In genomic region chr16:42872101-42872500, GRCm38 (mm10) we compare ENCODE assay signal across 15 mouse cellular contexts.
"Had no signal": no experiment of that assay in that cellular context is flagged by ENCODE, and none has a peak within 500 bp of the region (broad histone marks: within the 10 kb centered on the region; RNA-seq: fewer than 3 reads in every experiment).

No protein-coding gene starts in this region.

- H3K9ac ChIP-seq: liver, embryonic 13.5 days; liver, postnatal 0 days; lung, embryonic 15.5 days; neural tube, embryonic 12.5 days had no signal

- H3K27ac ChIP-seq: kidney, postnatal 0 days; layer of hippocampus, adult 2 months; liver, embryonic 13.5 days; lung, embryonic 15.5 days; midbrain, embryonic 10.5 days; neural tube, embryonic 12.5 days had no signal

- H3K4me3 ChIP-seq: layer of hippocampus, adult 2 months; liver, embryonic 13.5 days; lung, embryonic 15.5 days; midbrain, embryonic 10.5 days; neural tube, embryonic 12.5 days had no signal

- DNase-seq: kidney, adult 11 months; kidney, adult 9 months; kidney, postnatal 4 days; liver; liver, embryonic 13.5 days; liver, postnatal 0 days; lung, postnatal 4 days; midbrain, embryonic 14.5 days; thymus, adult 18-20 months; thymus, postnatal 14 days had no signal

- ATAC-seq: liver, postnatal 0 days had no signal

- H3K4me2 ChIP-seq: liver, embryonic 13.5 days; lung, embryonic 15.5 days; neural tube, embryonic 12.5 days had no signal

- H3K36me3 ChIP-seq: liver, embryonic 13.5 days; lung, embryonic 15.5 days; midbrain, embryonic 10.5 days; neural tube, embryonic 12.5 days had no signal

- H3K4me1 ChIP-seq: lung, embryonic 15.5 days had no signal

- H3K9me3 ChIP-seq: liver, embryonic 13.5 days; lung, embryonic 15.5 days; midbrain, embryonic 10.5 days; neural tube, embryonic 12.5 days had no signal

- H3K27me3 ChIP-seq: liver, embryonic 13.5 days; lung, embryonic 15.5 days; neural tube, embryonic 12.5 days had no signal
